Mouse (Mus musculus) T-cell, adult 2 months (primary cell): ENCODE measurements around the gene Plcg1.

ENCODE experiments used
- DNase-seq: peaks from one replicate; pipeline ENCODE4 v3.0.0; 2022; ENCODE audit warnings: low spot score

The Plcg1 gene

DNA sequence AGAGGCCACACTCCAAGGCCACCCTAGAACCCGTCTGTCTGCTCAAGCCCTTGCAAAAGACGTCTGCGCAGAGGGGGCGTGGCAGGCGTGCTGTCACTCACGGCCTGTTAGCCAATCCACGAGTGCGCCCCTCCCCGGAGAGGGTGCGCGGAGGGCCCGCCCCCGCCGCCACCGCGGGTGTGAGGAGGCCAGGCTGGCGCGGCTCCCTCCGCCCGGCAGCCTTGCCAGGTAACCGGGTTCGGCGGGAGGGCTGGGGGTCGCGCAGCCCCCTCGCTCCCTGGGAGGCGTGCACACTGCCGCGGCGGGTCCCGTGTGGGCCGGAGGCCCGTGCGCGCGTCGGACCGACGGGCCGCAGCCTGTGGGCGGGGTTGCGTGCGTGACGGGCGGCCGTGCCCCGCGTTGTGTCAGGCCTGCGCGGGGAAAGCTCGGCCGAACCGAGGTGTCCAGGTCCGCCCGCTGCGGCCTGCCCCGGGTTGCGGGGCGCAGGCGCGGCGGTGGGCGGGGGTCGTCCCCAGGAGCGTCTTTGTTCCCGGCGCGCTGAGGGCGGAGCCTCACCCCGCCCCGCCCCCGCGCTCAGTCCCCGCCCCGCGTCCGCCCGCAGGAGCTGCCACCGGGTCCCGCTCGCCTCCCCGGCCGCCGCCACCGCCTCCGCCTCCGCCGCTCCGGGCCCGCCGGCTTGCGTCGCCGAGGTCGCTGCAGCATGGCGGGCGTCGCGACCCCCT is at the start of gene Plcg1:
Plcg1 (plus strand) TSS at position 184 of the 722 bp plus-strand sequence.
- DNase-seq, result peak; percentile 90

DNA sequence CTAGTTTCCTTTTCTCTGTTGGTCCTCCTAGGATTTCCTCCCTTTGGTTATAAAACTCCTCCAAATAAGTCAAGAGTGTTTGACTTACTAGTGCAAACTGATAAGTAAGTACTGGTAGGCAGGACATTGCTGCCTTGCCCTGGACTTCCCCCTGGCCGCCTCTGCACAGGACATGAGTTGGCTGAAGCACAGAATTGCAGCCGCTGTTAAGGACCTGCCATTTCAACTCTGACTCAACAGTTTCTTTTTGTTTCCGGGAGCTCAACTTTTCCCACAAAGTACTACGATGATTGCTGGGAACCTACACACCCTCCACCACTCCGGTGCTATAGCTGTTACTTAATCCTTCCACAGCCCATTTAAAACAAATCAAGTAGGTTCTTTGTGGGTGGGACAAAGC is 30.8 kb upstream of the Plcg1 start:
- no peak for DNase-seq

DNA sequence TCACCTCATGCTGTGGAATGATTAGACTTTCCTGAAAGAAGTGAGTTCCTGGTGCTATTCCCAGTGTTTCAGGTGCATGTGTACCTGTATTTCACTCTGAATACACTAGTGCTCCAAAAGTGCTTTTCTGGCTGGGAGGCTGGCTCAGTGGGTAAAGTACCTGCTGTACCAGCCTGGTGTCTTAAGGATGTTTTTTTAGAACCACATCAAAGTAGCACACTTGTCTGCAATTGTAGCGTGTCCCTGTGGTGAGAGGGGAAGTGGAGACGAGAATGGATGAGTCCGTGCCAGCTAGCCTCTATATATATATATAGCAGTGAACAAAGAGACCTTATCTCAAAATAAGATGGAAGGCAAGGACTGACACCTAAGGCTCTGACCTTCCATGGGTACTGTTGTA is 29.5 kb upstream of the Plcg1 start:
- peak; percentile 34 for DNase-seq

DNA sequence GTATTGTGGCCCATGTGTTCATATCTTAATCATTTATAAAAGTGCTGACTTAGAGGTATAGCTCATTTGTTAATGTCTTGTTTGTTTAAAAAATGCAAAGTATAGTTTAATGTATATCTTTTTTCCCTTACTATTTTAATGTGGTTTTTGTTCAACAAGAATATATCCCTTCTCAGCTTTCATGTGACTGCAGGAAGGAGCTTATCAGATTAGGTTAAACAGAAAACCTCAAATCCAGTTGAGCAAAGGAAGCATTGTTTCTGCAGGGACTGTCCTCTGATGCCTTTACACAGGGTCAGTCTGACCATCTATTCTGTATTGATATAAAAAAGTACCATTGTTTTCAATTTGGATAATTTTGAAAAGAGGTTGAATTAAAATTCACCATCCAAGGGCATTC is 28.3 kb upstream of the Plcg1 start:
- no peak for DNase-seq

GRCm38 (mm10) chr2:160707673-160708072 is 23.4 kb upstream of the Plcg1 start:
- DNase-seq, result no peak

DNA sequence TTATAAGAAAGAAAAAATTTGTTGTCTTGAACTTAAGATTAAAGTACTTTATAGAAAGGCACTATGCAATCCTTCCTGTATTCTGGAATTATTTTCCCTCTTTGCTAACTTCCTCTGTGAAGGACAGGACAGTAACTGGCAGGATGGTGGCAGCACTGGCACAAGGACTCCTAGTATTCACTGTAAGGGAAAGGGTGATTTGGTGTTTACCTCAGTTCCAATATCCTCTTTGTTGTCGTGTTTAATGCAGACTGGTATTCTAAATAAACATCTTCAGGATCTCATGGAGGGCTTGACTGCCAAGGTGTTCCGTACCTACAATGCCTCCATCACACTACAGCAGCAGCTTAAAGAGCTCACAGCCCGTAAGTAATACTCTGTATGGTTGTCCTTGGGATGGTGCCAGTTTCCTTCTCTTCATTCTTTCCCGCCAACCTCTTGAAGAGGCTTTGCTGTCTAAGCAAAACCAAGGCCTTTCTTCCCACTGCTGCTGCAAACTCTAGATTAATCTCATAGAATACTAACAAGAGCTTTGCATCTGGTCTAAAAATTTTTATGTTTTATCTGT is 15.6 kb upstream of the Plcg1 start:
- no peak for DNase-seq

GRCm38 (mm10) chr2:160717269-160717668 is 13.8 kb upstream of the Plcg1 start:
- peak; percentile 65 for DNase-seq

DNA sequence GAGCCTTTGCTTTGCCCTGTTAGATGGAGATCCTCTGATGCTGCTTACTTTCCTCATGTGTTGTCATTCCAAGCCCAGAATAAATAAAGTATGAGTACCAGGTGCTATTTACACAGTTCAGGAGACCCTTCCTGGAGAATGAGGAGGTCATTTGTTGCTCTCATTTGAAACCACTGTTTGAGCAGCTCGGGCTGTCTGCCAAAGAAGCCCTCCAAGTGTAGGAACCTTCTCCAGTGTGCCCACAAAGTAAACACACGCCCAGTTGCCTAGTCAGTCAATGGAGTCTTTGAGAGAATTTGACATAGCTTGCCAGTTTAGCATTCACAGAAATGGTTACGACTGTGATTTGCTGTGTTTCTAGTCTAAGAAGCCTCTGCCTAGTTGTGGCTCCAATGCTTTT is 12.3 kb upstream of the Plcg1 start:
- DNase-seq, result no peak

GRCm38 (mm10) chr2:160722714-160723113 is 8.4 kb upstream of the Plcg1 start:
- DNase-seq, result no peak

GRCm38 (mm10) chr2:160723613-160724375 is 7.3 kb upstream of the Plcg1 start:
- DNase-seq, result no peak

GRCm38 (mm10) chr2:160724536-160724935 is 6.6 kb upstream of the Plcg1 start:
- DNase-seq, result no peak

- no peak for DNase-seq
These were observed 4.9 kb upstream of the Plcg1 start for GRCm38 (mm10) chr2:160725877-160726864.

- no peak for DNase-seq
These were observed 2.1 kb upstream of the Plcg1 start for GRCm38 (mm10) chr2:160728972-160729371.

- DNase-seq, result no peak
These were observed 1.7 kb upstream of the Plcg1 start for GRCm38 (mm10) chr2:160729436-160729835.

- DNase-seq, result no peak
These were observed 976 bp upstream of the Plcg1 start for GRCm38 (mm10) chr2:160729851-160730796.

GRCm38 (mm10) chr2:160730797-160731116 is 343 bp upstream of the Plcg1 start:
- DNase-seq, result no peak

DNA sequence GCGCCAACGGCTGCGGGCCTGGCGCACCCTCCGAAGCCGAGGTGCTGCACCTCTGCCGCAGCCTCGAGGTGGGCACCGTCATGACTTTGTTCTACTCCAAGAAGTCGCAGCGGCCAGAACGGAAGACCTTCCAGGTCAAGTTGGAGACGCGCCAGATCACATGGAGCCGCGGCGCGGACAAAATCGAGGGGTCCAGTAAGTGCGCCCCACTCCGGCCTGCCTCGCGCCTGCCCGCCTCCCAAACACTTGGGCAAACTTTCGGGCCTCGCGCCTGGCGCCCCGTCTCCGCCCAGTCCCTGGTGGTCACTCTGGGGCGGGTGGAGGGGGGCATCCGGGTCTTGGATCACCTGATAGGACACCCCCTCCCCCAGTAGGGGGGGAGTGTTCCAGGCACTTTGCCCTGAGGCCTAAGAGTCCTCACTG is 750 bp downstream of the Plcg1 start:
- peak; percentile 18 for DNase-seq

GRCm38 (mm10) chr2:160732420-160732995 is 1.4 kb downstream of the Plcg1 start:
- DNase-seq, result no peak

DNA sequence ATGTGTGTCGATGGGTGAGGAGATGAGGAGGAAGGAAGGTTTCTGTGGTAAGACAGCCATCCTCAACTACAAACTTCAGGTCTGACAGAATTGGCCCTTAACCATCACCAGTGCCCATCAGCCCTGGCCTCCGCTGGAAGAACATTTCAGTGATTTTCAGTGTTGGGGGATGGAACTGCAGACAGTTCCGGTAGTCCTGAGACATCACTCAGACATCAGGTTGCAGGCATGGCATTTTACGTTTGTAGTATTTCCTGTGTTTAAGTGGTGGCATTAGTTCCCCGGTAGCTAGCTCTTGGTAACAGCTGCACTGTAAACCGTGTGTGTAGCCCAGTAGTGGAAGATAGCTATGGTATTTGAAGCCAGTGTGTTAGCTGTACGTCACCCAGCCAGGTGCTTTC is 2.0 kb downstream of the Plcg1 start:
- DNase-seq, result peak; percentile 74

DNA sequence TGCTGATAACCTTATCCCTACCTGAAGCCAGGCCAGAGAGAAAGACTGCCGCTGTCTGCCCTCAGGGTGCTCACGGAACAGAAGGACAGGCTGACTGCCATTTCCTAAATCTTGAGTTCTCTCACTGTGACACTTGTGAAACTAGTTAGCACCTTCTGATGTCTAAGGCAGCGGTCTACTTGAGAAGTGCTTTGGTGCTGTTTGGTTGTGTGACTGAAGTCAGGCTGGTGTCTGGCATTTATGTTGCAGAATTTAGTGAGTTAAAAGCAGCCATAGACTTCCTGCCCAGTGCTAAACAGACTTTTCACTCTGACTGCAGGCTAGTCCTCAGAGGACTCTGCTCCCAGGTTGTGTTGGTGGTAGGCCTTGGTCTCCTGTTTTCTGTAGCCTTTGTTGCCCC is 3.2 kb downstream of the Plcg1 start:
- peak; percentile 74 for DNase-seq
